Mouse (Mus musculus): Measurements from ENCODE around the gene Hoxc11.

- TF ChIP-seq CTCF (IDR thresholded peaks at IDR 0.05; ENCODE audit: extremely low read depth, insufficient read length, insufficient replicate concordance, low read depth, low read length) (no peak), POLR2A (IDR thresholded peaks at IDR 0.05; ENCODE audit: low read depth, low read length) (no peak)
Observed at GRCm38 (mm10) chr15:102996548-102996947, 42.3 kb downstream of the Hoxc11 start.
